Mouse (Mus musculus) embryonic fibroblast, embryonic 13.5 days (primary cell): Measurements from ENCODE around the gene Casp9.

Source experiments
- CTCF ChIP-seq: IDR thresholded peaks from 2 replicates; pipeline ENCODE4 v1.5.1; 2011; ENCODE audit warnings: mild to moderate bottlenecking, control low read depth, low read length, moderate library complexity, borderline replicate concordance; ENCODE audit not compliant: insufficient read depth
- POLR2A ChIP-seq: IDR thresholded peaks from 2 replicates; pipeline ENCODE4 v1.6.1; 2011; ENCODE audit warnings: low read depth, mild to moderate bottlenecking, control low read depth, low read length, moderate library complexity

- TF ChIP-seq CTCF (no peak), POLR2A (no peak)
Measured at GRCm38 (mm10) chr4:141830381-141830780, 37.0 kb downstream of the Casp9 start.
